Mouse (Mus musculus) MN1 (cell line): ENCODE data around the gene Gpam.

Source experiments
- DNase-seq: peaks from one replicate; pipeline ENCODE4 v3.0.0-alpha.2; 2016; ENCODE audit warnings: low spot score

Gpam gene

DNA sequence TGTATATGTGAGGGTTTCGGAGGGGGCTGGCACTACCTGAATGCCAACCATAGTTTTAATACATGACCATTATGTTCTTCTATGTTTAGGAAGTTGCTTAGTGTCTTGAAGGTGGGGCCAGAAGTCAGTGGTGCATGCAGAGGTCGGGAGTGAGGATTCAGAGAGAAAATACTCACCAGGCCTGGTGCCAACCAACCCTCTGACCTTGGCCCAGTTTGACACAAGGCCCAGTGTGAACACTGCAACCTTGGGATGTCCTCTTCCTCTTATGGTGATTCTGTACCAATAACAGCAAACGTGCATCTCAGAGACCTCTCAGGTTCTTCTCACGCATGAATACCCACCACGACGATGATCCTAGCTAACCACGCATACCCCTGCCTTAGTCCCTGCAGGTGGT lies 11.5 kb upstream of the Gpam start:
- DNase-seq, result no peak

DNA sequence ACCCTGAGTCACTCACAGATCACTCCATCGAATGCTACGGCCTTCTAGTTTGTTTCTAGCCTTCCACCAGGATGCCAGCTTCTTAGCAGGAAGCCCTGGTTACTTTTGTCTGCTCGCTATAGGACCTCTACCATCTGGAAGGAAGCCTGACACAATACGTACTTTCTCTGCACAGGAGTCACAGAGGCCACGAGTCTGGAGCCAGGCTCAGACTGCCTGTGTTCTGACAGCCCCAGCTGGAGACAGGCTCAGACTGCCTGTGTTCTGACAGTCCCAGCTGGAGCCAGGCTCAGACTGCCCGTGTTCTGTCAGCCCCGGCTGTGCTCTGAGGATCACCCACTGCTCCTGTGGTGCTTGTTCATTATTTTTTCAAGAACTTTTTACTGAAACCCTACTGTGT lies 10.8 kb upstream of the Gpam start:
- DNase-seq, result no peak

DNA sequence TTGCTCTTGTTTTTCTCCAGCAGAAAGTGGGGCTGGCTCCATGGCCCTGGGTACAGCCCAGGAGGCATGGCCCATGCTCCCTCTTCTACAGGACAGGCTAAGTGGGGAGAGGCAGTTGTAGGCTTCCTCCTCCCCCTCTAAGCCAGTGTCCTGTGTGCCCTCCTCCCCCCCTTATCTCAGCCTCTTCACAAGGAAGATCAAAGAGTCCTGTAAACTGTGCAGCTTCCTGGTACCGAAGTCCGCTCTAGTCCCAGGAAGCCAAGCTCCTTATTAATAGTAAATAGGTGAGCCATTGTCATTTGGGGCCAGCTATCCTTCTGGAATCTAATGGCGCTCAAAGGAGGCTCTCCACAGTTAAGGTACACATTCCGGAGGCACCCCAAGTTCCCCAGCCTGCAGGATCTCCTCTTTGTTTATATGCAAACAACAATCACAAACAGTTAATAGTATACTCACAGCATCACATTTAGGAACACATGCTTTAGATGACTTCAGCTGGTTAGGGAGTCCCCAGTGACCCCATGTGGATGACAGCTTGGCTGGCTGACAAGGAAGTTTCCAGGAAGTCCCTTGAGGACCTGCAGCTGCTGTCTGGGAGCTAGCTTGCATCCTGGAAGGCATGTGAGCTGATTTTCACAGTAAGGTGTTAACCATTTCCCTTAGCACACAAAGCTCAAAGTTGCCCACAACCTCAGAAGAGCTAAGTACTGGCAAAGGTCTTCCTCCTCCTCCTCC lies 9.8 kb upstream of the Gpam start:
- DNase-seq, result no peak

DNA sequence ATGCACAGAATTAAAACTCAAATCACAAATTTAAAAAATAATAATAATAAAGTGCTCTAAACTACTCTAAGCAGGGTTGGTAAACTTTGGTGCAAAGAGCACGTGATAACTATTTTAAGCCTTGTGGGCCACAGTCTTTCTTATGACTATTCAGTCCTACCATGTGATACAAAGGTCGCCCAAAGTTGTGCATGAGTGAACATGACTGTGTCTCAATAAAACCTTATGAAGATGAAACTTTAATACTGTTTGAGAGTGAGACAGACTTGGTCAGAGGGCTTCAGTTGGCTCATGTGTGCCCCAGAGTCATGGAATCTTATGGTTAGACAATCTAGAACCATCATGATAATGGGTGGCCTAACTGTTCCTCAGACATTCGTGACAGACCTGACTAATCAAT lies 8.9 kb upstream of the Gpam start:
- DNase-seq, result no peak

DNA sequence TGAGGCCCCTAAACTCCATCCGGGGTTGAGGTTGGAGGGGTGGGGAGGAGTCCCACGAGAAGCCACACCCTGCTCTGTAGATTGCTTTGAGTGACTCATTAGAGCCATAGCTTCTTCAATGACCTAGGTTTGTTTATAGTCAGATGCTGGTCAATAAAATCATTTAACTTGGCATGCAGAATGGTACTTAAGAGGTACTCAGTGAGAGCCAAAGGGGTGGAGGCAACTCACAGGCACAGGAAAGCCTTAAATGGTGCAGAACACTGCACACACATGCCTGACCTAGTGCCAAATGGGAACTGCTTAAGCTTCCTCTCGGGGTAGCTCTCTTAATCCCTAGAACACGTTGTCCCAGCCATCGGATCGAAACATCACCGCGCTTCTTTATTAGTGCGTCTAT lies 7.5 kb upstream of the Gpam start:
- no peak for DNase-seq

DNA sequence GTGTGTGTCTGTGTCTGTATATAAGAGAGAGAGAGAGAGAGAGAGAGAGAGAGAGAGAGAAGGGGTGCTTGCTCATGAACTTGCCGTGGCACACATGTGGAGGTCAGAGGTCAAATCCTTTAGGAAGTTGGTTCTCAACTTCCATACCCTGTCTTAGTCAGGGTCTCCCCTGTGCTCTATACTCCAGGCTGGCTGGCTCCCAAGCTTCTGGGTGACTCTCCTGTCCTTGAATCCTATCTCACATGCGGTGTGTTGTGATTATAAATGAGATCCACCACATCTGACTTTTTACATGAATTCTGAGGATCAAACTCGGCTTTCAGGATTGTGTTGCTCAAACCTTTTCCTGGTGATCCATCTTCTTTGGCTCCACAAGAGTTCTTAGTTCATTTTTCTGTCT lies 5.4 kb upstream of the Gpam start:
- no peak for DNase-seq

DNA sequence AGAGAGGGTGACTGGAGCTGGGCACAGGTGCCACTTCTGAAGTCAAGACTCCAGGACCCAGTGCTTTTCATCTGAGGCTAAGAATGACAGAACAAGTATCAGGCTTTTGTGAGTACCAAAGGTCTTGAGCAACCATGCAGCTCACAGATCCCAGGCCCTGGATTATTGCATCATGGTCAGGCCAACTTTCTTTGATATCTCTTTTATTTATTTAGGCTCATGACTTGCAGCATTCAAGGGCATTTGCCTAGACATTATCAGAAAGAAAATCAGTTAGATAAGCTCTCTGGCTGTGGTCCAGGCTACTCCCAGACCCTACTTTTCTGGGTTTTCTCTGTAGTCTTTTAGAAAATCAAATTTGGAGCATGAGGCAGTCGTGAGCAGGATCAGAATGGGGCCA lies 4.7 kb upstream of the Gpam start:
- no peak for DNase-seq

DNA sequence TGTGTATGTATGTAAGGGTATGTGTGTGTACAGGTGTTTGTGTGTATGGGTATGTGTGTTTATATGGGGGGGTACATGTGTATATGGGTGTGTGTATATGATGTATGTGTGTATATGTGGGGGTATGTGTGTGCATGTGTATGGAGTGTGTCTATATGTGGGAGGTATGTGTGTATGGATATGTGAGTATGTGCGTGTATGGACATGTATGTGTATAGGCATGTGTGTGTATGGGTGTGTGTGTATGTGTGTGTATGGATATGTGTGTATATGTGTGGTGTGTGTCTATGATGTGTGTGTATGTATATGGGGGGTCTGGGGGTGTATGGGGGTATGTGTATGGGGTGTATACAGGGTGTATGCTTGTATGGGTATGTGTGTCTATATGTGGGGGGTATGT lies 1.4 kb upstream of the Gpam start:
- no peak for DNase-seq

DNA sequence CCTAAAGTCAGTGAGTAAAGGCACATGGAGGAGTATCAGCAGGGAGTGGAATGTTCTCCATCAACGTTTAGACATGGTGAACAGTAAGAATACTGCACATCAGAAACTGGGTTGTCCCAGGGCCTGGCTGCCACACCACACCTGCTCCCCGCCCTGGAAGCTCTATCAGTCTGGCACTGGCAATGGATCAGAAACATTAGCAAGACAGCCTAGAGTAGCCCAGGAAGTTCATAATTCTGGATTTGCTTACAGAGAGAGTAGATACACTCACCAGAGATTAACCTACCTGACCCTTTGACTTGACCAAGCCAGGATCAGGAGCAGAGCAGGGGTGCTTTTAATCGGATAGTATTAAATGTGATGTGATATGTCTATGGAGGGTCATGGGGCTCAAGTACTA lies 1.6 kb downstream of the Gpam start:
- DNase-seq, result no peak

DNA sequence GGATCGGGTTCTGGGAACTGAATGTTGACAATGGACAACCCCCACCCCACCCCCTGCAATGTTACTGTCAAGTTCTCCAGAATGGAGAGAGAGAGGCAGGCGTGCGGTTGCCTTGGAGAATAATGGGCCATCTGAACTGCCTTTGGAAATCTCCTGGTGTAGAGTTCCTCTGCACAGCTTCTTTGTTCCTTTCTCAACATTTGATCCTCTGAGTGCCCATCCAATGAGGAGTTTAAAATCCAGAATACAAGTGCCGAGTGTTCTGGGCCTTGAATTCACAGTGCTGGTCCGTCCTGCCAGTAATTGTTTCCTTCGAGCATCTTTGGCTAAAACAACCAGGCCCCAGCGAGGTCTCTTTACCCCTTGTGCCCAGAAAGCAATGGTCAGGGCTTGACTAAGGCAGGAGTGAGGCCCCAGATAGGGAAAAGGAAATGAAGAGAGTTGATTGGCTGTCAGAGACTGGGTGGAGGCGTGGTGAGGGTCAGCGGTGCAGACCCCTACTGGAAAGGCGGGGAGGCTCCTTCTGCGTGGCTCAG lies 4.0 kb downstream of the Gpam start:
- no peak for DNase-seq

DNA sequence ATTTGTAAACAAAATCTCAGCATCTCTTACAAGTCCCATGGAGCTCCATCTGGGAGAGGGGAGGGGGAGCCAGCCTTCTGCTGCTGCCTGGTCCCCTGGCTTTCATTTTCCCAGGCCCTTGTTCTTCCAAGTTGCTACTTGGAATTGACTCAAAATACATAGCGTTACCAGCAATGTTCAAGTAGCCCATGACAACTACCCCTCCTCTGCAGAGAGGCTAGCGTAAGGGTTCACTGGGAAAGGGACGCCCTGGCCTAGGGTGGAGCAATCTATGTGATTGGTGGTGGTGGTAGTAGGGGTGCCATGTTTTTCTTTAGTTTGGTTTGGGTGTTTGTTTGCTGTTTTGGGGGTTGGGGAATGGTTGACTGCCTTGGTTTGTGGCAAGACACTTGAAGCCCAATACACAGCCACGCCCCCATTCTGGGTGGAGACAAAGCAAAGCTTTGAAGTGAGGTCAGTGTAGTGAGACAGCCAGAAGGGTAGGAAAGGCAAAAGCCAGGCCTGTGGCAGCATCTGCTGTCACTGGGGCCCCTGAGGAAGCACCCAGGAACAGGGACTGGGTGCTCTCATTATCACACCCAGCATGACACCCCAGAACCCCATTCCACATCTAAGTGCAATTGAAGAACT lies 4.6 kb downstream of the Gpam start:
- DNase-seq, result no peak

DNA sequence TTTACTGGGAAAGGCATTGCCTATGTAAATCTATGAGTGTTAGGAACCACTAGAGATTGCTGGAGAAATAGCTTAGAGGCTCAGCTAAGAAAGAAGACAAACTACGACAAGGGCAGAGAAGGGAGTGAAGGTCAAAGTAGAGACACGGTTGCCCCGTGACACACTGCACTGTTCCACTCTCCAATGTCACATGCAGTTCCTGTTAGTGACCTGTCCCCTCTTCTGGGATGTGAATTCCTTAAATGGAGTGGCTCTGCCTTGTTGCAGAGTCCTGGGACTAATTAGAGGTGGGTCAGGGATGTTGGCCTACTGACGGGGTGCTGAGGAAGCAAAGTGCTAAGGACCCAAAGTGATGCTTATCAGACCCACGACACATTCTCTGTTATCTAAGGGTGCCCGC lies 5.2 kb downstream of the Gpam start:
- no peak for DNase-seq

DNA sequence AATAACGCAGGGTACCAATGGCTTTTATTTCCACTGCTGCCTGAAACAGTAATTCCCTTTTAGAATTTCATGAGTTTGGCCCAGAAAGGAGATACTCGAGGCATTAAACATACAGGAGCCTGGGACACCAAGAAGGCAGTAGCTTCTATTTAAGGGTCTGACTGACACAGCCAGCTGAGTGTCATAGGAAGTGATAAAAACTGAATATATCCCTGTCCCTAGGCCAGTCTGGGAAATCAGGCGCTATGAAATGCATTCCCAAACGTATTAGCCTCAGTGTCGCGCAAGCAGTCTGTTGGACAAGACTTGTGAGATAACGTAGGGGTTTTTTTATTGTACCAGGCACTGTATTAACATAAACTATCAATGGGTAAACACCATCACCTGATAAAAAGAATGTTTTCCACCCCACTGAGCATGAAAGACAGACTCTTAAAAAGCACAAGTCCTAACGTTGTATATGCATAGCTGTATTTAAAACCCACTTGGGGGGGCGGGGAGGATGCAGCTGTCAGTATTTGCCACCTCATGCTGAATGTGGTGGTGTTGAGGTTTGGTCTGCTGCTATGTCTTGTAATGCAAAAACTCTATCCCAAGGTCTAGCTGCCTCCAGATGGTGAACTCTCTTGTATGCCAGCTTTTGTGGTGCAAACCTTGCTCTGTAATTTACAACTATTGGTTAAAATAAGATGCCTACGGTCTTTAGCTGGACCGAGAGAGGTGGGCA lies 6.4 kb downstream of the Gpam start:
- DNase-seq, result no peak

DNA sequence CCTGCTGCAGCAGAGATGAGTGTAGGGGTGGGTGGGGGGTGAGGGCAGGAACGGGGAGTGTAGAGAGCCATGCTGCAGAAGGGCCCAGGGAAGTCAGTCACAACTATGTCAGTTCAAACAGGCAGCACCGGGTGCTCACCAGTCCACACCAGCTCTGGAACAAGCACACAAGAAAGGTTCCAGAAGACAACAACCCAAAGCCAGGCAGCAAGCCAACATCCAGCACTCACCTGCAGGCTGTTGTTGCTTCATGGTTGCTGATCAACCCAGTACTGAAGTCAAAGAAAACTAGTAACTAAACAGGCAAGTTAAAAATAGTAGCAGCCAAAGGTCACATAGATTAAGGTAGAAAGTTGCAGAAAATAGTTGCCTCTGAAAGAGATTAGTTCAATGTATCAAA lies 7.5 kb downstream of the Gpam start:
- no peak for DNase-seq

DNA sequence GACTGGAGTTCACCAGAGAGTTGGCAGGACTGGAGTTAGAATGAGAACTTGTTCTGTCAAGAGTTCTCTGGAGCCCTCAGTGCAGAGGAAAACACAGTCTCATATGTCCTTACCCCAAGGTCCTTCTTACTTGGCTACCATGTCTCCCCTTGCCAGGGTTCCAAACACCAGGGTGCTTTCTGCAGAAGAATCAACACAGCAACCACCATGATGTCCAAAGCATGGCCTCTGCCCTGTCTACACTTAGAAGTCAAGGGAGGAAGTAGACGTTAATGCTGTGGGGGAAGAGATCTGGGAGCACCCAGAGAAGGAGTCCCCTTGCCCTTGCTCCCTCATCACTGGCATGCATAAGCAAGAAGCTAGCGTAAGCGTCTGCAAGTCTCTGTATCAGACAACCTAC lies 9.0 kb downstream of the Gpam start:
- DNase-seq, result no peak

DNA sequence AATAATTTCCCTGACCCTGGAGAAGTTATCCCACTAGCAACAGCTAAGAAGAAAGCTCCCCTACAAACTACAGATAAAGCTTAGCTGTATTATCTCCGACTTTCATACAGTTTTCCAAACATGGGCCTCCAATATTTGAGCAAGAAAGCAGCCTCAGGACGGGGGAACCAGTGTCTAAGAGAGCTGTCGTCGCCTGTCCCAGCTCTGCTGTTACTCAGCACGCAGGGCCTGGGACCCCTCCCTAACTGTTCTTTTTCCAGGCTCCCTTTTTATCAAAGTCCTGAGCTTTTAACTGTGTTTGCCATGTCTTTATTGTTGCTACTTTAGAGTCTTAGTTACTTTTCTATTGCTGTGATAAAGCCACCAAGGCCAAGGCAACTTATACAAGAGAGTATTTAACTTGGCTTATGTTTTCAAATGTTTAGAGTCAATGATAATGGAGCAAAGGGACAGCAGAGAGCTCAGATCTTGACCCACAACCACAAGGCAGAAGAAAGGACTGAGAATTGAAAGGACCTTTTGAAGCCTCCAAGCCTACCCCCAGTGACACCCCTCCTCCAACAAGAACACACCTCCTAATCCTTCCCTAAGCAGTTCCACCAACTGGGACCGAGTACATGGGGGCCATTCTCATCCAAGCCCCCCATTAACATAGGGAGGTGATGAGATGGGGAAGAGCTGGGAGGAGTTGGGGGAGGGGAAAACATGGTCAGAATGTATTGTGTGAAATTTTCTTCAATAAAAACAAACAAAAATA lies 9.8 kb downstream of the Gpam start:
- no peak for DNase-seq

DNA sequence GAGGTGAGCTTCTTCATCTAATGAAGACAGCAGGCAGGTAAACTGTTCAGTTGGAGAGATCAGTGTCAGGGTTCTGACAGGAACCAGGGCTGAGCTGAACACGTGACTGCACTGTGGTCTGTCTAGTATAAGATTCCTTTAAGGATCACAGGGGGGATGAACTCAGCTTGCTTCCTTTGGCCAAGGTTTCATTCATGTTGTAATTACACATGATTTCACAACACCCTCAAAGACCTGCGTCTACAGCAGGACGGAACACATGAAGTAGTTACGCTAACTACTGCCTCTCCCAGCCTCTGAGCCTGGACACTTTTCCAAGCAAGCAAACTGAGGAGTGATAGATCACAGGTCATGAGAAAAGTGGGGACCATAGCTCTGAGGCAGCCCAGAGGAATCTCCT lies 11.5 kb downstream of the Gpam start:
- DNase-seq, result no peak

DNA sequence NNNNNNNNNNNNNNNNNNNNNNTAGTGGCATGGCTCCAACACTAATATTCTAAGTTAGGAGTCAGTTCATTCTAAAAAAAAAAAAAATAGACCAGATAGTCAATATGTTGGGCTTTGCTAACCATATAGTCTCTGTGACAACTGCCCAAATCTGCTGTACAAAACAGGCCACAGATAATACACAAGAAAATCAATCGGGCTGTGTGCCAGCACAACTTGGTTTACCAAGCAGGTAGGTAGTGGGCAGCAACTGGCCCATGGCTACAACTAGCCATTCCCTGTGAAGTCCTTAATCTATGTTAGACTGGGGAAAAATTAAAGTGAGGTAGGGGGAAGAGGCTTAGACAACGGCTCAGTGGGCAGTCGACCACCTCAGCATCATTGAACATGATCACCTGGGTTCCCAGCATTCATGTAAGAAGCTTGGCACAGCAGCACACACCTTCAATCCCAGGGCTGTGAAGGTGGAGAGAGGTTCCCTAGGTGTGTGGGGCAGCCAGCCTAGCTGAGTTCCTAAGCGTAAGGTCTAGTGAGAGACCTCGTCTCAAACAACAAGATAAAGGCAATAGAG lies 12.1 kb downstream of the Gpam start:
- no peak for DNase-seq

DNA sequence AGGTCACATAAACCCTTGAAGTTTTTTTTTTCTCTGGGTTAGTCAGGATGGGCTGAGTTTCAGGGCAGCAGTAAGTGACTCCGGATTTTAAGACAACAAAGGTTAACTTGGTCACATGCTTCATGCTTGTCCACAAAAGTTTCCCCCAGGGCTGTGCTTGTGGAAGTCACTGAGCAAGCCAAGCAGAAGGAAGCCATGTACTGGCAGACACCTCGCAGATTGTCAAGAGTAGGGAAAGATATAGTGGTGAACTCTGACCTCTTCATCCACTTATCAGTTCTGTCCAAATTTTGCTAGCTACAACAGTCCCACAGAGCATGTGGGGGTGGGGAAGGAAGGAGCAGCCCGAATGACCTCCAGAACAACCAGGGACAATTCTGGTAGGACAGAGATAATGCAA lies 19.1 kb downstream of the Gpam start:
- DNase-seq, result no peak

DNA sequence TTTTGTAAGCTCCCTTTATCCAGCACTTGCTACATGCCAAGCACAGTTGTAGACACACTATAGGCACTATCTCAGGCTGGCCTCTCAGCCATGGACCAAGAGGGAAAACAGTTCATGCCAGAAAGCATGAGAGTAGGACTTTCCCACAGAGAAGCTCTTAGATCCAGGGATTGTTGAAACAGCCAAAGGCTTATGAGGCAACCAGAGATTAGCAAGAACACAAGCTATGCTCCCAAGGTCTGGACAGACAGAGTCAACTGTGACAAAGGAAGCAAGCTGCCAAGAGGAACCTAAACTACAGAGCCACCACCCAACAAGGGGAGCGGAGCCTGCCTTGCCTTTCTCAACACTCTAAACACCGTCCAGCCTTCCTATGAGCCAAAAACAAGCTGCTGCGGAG lies 21.1 kb downstream of the Gpam start:
- DNase-seq, result no peak

DNA sequence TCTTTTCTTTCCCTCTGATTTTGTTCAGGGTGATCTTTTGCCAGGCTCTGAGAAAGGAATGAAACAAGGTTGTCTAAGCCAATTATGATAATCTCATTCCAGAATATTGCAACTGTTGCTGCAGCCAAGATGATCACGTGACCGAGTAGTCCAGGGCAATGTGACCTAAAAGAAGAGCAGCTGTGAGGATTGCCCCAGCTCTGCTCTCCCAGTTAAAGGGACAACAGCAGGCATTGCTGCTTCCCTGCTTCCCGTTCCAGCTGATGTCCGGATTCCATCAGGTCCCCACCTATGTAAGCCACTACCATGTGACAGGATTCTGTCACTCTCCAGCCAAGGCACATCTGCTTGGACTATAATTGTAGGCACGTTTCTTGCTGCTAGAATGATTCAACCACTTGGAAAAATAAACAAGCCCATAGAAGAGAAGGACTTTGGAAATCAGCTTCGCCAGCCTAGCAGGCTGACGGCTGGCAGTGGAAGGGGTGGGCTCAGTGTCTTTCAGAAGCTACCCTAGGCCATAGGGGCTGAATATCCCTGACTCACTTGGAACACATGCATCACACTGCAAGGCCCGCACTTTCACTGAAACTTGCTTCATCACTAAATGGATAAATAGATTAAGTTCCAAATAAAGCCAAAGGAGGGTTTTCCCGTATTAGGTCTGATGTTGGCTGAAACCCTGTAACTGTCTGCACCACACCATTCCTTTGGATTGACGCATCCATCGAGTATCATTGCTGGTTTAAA lies 23.8 kb downstream of the Gpam start:
- DNase-seq, result peak; percentile 81
